Mouse (Mus musculus) induced T-regulatory cell, adult 2 months (primary cell): ENCODE data around the gene 1700013G24Rik.

Experiments
- DNase-seq: peaks from one replicate; pipeline ENCODE4 v3.0.0-alpha.2; 2012; ENCODE audit warnings: low read depth

The 1700013G24Rik gene

DNA sequence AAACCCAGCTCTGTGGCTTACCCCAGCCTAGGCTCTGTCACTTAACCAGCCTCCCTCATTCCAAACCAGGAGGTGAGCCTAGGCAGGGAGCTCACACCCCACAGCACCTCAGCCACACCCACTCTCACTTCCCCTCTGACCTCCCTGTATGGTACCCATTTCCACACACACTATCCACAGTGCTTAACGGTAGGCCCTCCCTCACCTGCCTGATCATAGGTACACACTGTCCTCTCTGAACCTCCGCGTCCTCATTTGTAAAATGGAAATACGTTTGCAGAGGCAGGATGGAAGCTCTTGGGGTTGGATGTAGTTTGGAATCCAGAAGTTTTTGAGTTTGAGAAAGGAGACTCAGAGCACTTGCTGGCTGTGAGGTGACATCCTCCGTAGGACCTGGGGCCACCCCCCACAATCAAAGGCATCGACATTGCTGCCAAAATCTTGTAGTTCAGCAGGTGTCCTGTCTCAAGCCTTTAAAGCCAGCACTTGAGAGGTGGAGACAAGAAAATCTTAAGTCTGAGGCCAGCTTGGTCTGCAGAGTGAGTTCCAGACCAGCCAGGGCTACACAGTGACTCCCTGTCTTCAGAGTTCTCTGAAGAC lies 42.5 kb downstream of the 1700013G24Rik start:
- DNase-seq, result no peak

DNA sequence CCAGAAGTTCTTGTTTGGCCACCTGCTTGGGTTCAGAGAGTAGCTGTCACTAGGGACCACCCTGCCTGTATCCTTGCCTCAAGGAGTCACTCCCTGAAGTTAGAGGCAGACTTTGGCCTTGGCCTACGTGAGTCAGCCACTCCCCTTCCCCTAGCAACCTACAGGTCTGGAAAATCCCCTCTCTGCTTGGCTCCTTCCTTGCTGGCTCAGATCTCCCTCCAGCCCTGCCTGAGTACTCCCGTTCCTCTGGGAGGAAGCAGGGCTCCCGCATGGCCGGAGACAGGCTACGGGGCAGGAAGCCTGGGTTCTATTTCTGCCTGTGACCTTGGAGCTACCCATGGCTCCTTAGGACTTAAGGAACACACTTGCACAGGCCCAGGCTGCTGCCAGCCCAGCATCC lies 44.3 kb downstream of the 1700013G24Rik start:
- DNase-seq, result no peak

- DNase-seq, result no peak
Observed at GRCm38 (mm10) chr4:137497892-137498722, 45.0 kb downstream of the 1700013G24Rik start.

DNA sequence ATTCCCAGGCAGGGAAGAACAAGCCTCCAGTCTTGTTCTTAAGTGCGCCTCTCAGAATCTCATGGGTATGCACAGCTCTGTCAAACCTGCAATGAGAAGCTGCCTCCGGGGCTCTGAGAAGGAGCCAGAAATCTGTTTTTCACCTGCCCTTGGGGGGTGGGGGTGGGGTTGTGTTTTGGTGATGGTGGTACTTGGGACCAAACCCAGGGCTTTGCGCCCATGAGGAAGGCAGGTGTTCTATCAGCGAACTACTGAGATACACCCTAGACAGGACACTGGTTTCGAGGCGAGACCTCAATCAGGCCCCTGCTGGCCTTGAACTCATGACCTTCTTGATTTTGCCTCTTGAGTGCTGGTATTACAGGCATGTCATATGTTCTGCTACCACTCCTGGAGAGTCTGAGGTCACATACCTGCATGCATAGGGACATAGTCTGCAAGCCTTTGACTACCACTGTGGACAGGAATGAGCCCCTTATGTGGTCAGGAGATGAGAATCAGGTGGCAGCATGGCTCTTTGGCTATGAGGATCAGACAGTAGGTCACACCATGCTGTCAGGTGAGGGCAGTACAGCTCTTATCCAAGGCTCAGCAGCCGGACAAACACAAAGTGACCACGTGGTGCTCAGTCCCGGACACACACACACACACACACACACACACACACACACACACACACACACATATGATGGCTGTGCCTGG lies 45.9 kb downstream of the 1700013G24Rik start:
- DNase-seq, result no peak

- no peak for DNase-seq
Observed at GRCm38 (mm10) chr4:137500149-137500548, 47.1 kb downstream of the 1700013G24Rik start.

DNA sequence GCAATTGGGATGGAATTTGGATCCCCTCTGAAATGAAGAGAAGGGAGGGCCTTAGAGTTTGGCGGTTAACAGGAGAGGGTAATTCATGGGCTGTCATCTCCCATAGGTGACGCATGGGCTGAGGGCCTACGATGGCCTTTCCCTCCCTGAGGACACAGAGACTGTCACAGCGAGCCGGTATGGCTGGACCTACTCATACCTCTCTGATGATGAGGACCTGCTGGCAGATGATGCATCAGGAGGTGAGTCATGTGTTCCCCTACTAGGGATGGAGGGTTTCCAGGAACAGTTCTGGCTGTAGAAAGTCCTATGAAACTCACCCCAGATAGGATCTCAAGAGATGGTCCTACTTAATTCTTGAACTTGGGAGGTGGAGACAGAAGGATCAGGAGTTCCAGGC lies 47.9 kb downstream of the 1700013G24Rik start:
- no peak for DNase-seq

GRCm38 (mm10) chr4:137502183-137502582 lies 49.1 kb downstream of the 1700013G24Rik start:
- DNase-seq, result no peak

GRCm38 (mm10) chr4:137502801-137503200 lies 49.7 kb downstream of the 1700013G24Rik start:
- DNase-seq, result no peak

- no peak for DNase-seq
Observed at GRCm38 (mm10) chr4:137503509-137503971, 50.5 kb downstream of the 1700013G24Rik start.
